Mouse (Mus musculus): ENCODE data around the gene Emp2.

Emp2 gene

DNA sequence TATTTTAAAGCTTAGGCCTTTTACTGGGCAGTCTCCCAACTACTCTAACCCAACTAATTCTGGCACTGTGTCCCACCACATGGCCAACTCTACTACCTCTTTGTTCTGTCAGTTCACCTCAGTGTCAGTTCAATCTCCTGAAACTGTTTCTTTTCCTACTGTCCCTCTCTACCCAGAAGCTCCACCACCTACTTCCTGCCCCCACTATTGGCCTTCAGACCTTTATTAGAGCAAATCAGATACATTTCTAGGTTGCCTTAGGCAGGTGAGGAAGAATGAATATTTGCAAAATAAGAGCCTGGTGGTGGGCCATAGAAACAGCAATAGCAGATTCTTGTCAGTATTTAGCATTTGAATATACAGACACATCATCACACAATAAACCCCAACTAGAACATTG is 77.2 kb downstream of the Emp2 start:
- no peak for DNase-seq (ENCODE audit: low read depth, low spot score)

All from A20 (cell line).